Mouse (Mus musculus) embryonic fibroblast, embryonic 13.5 days (primary cell): ENCODE results near the gene Cxcl1.

Experiments used
- CTCF ChIP-seq: IDR thresholded peaks from 2 replicates; pipeline ENCODE4 v1.5.1; 2011; ENCODE audit warnings: mild to moderate bottlenecking, control low read depth, low read length, moderate library complexity, borderline replicate concordance; ENCODE audit not compliant: insufficient read depth
- POLR2A ChIP-seq: IDR thresholded peaks from 2 replicates; pipeline ENCODE4 v1.6.1; 2011; ENCODE audit warnings: low read depth, mild to moderate bottlenecking, control low read depth, low read length, moderate library complexity

- TF ChIP-seq POLR2A = no peak
- no peak for TF ChIP-seq CTCF
Measured at GRCm38 (mm10) chr5:90919495-90919894, 28.5 kb downstream of the Cxcl1 start.
